Mouse (Mus musculus): Measurements from ENCODE around the gene Zfp1. TPM values are rescaled to one million over a fixed set of nuclear protein-coding genes. Genes with fewer than 3 reads are reported as not detected.
A peak's percentile ranks its signal among the peaks of the same experiment; 100 is the strongest.

Gene Zfp1
- total RNA-seq, 2 experiments from 2014 or later = 20.0 to 20.9 TPM

DNA sequence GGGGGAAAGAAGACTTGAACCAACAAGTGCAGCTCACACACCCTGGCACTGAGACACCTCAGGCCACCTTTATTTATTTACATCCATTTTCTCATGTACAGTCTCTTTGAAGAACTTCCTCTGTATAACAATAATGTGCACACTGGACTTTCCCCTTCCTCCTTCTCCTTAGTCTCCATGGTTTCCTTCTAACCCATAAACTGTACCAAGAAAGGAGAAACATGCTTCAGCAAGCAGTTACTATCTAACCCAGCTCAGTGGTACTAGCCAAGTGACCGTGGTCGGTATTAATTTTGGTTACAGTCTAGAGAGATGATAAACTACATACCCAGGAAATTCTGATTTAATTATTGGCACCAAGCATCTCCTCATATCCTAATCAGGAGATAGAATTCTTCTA, 10.3 kb downstream of the Zfp1 start:
- intact Hi-C loops (cut with DNase I) = no loop called here
- no peak for DNase-seq (ENCODE audit: low spot score in 2 of 2)

DNA sequence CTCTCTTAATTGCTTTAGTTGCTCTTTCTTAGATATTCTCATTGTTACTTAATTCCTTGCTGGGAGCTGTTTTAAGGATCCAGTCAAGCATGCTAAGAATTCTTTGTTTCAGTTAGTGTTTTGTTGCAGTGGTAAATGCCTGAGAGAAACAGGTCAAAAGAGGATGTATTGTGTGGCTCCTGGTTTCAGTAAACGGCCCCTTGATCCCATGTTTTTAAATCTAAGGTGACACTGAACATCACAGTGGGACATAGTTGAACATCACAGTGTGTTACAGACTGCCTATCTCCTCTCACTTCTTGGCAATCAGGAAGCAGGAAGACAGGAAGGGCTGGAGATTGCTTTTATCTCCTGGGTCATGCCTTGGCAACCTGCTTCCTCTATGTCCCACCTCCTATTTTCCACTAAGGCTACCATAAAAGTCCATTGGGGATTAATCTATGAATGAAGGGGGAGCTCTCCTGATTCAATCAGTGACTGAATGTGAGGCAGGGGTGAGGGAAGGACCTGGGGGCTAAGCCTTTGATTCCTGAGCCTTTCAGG, 14.2 kb downstream of the Zfp1 start:
- intact Hi-C loops (cut with DNase I) = no loop called here
- DNase-seq (ENCODE audit: low spot score in 2 of 2) = no peak

- intact Hi-C loops (cut with DNase I) = no loop called here
Measured at GRCm38 (mm10) chr8:111658819-111659423, 15.7 kb downstream of the Zfp1 start.

GRCm38 (mm10) chr8:111662473-111662872, 19.3 kb downstream of the Zfp1 start:
- intact Hi-C loops (cut with DNase I) = loop anchor here (2.0 to 10.0 kb wide), 3 partner anchors 126 to 318 kb away; partner anchors contain the start of gene Znrf1
- peak; percentile 71 to 83 for DNase-seq (ENCODE audit: low spot score in 2 of 2)

More at GRCm38 (mm10) chr8:111658819-111659423, 15.7 kb downstream of the Zfp1 start:
- no peak for DNase-seq (ENCODE audit: low spot score in 2 of 2)

- intact Hi-C loops (cut with DNase I) = loop anchor here (10.0 kb wide), 1 partner anchor 322 kb away; no protein-coding TSS in a partner anchor
- DNase-seq (ENCODE audit: low spot score in 2 of 2) = no peak
Measured at GRCm38 (mm10) chr8:111666751-111667150, 23.6 kb downstream of the Zfp1 start.

GRCm38 (mm10) chr8:111676237-111676636, 33.0 kb downstream of the Zfp1 start:
- DNase-seq (ENCODE audit: low spot score in 2 of 2) = no peak
- intact Hi-C loops (cut with DNase I) = no loop called here

GRCm38 (mm10) chr8:111678111-111678510, 34.9 kb downstream of the Zfp1 start:
- peak; percentile 67 to 79 for DNase-seq (ENCODE audit: low spot score in 2 of 2)
- intact Hi-C loops (cut with DNase I) = loop anchor here (2.0 kb wide), 3 partner anchors 133 to 157 kb away; no protein-coding TSS in a partner anchor

- DNase-seq (ENCODE audit: low spot score in 2 of 2) = peak; percentile 42 to 86
- intact Hi-C loops (cut with DNase I) = loop anchor here (2.0 kb wide), 3 partner anchors 132 to 156 kb away; no protein-coding TSS in a partner anchor
Measured at GRCm38 (mm10) chr8:111678848-111679247, 35.6 kb downstream of the Zfp1 start.

- no peak for DNase-seq (ENCODE audit: low spot score in 2 of 2)
Measured at GRCm38 (mm10) chr8:111680423-111681028, 37.3 kb downstream of the Zfp1 start.

DNA sequence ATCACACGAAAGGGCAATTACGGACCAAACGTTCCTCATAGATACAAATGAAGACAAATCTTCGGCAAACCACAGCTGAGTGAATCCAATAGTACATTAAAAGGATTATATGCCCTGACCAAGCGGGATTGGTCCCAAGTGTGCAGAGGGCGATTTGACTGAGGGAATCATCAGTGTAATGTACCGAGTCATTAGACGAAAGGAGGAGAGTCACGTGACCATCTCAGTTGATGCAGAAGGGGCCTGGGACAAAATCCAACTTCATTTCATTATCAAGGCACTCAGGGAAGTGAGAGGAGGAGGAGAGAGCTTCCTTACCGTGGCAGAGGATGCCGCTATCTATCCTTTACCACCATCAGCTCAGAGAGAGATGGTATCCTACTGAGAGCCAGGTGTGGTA, 38.0 kb downstream of the Zfp1 start:
- intact Hi-C loops (cut with DNase I) = no loop called here
- DNase-seq (ENCODE audit: low spot score in 2 of 2) = no peak

More at GRCm38 (mm10) chr8:111680423-111681028, 37.3 kb downstream of the Zfp1 start:
- intact Hi-C loops (cut with DNase I) = no loop called here

DNA sequence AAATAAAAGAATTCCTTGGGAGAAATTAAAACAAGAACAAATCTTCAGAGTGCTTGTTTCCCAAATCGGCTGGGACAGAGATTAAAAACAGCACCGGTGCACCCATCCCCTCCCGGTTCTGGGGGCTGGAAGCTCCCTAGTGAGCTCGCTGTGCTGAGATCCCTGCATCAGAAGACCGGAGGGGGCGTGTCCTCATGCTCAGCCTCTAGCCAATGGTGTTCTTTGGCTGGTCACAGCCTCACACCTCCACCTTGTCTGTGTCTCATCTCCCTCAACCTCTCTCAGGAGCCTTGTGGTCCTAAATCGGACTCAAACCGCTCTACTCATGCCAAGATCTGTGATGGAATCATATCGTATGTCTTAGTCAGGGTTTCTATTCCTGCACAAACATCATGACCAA, 39.3 kb downstream of the Zfp1 start:
- no peak for DNase-seq (ENCODE audit: low spot score in 2 of 2)
- intact Hi-C loops (cut with DNase I) = no loop called here

- intact Hi-C loops (cut with DNase I) = no loop called here
- no peak for DNase-seq (ENCODE audit: low spot score in 2 of 2)
Measured at GRCm38 (mm10) chr8:111686881-111687280, 43.7 kb downstream of the Zfp1 start.

GRCm38 (mm10) chr8:111690960-111691445, 47.8 kb downstream of the Zfp1 start, which contains the start of gene Ctrb1:
Gene Ctrb1, minus strand, starts transcription at chr8:111691010.
- intact Hi-C loops (cut with DNase I) = no loop called here
- no peak for DNase-seq (ENCODE audit: low spot score in 2 of 2)

DNA sequence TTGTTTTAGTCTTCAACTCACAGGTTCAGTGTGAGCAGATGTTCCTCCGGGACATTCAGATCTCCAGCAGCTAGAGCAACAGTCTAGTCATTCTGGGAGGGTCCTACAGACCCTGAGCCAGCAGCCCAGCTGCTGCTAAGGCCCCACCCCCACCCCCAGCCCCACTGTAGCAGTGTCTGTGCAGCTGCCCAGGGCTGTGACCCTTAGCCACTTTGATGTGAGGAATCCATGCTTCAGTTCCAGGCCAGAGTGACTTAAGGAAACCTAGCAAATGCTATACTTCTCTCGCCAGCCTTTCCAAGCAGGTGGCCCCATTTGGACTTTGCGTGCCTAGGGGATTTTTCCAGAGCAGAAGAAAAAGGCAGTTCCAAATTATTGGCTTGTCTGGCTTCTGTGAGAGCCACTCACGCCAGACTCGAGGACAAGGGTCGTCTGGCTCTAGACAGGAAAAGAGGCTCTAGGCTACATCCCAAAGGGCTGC, 50.1 kb downstream of the Zfp1 start:
- DNase-seq (ENCODE audit: low spot score in 2 of 2) = no peak

DNA sequence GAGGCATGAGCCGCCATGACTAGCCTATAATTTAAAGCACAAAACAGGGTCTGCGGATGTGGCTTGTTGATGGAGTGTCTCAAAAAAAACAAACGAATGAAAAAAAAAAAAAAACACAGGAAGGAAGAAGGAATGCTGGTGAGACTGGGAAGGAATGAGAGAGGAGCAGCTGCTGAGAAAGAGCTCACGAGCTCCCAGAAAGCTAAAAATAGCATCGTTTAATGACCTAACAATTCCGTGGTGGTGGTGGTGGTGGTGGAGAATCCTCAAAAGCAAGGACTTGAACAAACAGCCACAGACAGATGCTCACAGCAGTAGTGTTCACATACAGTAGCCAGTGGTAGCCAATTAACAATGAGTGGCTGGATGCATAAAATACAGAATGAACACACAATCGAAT, 52.2 kb downstream of the Zfp1 start:
- intact Hi-C loops (cut with DNase I) = no loop called here
- DNase-seq (ENCODE audit: low spot score in 2 of 2) = no peak

More for the DNA sequence above, 50.1 kb downstream of the Zfp1 start:
- intact Hi-C loops (cut with DNase I) = no loop called here

GRCm38 (mm10) chr8:111697655-111698054, 54.5 kb downstream of the Zfp1 start:
- DNase-seq (ENCODE audit: low spot score in 2 of 2) = no peak
- intact Hi-C loops (cut with DNase I) = no loop called here

DNA sequence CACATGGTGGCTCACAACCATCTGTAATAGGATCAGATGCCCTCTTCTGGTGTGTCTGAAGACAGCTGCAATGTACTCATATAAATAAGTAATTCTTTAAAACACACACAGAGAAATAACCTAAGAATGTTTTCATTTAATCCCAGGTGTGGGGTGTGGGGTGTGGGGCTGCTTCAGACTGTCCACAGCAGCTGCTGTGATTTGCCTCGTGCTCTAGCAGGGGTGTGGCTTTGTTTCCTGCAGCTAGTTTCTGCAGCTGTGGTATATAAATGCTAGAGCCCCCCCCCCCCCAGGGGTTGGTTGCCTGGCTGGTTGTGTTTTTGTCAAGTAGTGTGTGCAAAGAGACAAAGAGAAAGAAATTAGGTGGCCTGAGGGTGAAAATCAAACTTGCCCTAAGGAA, 55.8 kb downstream of the Zfp1 start:
- intact Hi-C loops (cut with DNase I) = no loop called here

GRCm38 (mm10) chr8:111700201-111700600, 57.0 kb downstream of the Zfp1 start:
- no peak for DNase-seq (ENCODE audit: low spot score in 2 of 2)
- intact Hi-C loops (cut with DNase I) = no loop called here

More for the DNA sequence above, 55.8 kb downstream of the Zfp1 start:
- DNase-seq (ENCODE audit: low spot score in 2 of 2) = no peak

DNA sequence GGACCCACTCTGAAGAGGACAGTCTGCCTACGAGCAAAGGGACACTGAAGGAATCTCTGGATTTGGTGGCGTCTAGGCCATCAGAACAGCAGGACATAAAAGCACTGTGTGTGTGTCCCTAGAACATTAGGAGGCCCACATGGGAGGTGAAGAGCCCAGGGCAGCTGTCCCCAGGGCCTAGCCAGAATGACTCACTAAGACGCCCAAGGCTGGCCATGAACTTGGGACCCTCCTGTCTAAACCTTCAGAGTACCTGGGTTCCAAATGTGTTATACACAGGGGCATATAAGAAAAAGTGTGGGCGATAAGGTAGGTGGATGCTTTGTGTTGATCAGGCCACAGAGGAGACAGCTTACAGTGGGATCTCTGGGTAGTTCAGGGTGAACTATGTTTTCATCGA, 57.5 kb downstream of the Zfp1 start:
- DNase-seq (ENCODE audit: low spot score in 2 of 2) = no peak
- intact Hi-C loops (cut with DNase I) = no loop called here

- intact Hi-C loops (cut with DNase I) = no loop called here
- DNase-seq (ENCODE audit: low spot score in 2 of 2) = no peak
Measured at GRCm38 (mm10) chr8:111701380-111701779, 58.2 kb downstream of the Zfp1 start.
